Mouse (Mus musculus) liver, embryonic 16.5 days (tissue): Measurements from ENCODE around the gene Golgb1. TPM values are rescaled to one million over a fixed set of nuclear protein-coding genes. Genes with fewer than 3 reads are reported as not detected.
A peak's percentile ranks its signal among the peaks of the same experiment; 100 is the strongest.

Source experiments
- ATAC-seq: fragments of 200-750 bp; cut with Nextera tagmentation; 2 replicates; pipeline ENCODE4 v1.8.0; 2017; ENCODE audit warnings: low read depth, mild to moderate bottlenecking, moderate number of reproducible peaks, moderate library complexity
- H3K27ac ChIP-seq: fragments of 300-500 bp; sonication (generic); 2 replicates; pipeline ENCODE4 v1.5.1; 2014; ENCODE audit warnings: mild to moderate bottlenecking, low read length
- H3K27me3 ChIP-seq: fragments of 300-500 bp; sonication (generic); 2 replicates; pipeline ENCODE4 v1.6.1; 2014; ENCODE audit warnings: low read depth, low read length, mixed read lengths; ENCODE audit not compliant: control insufficient read depth, insufficient read depth
- H3K36me3 ChIP-seq: fragments of 300-500 bp; sonication (generic); 2 replicates; pipeline ENCODE4 v1.6.1; 2014; ENCODE audit warnings: mild to moderate bottlenecking; ENCODE audit not compliant: control insufficient read depth, insufficient read depth
- H3K4me1 ChIP-seq: fragments of 300-500 bp; sonication (generic); 2 replicates; pipeline ENCODE4 v1.6.1; 2014; ENCODE audit warnings: low read depth, low read length, mixed read lengths; ENCODE audit not compliant: control insufficient read depth
- H3K4me2 ChIP-seq: fragments of 300-500 bp; sonication (generic); 2 replicates; pipeline ENCODE4 v1.6.1; 2014; ENCODE audit warnings: low read depth, low read length, mixed read lengths
- H3K4me3 ChIP-seq: fragments of 300-500 bp; sonication (generic); 2 replicates; pipeline ENCODE4 v1.5.1; 2014; ENCODE audit warnings: low read depth, mild to moderate bottlenecking, low read length
- H3K9ac ChIP-seq: fragments of 300-500 bp; sonication (generic); 2 replicates; pipeline ENCODE4 v1.6.1; 2014; ENCODE audit warnings: low read depth, low read length
- H3K9me3 ChIP-seq: fragments of 300-500 bp; sonication (generic); replicated peaks from 2 replicates; pipeline ENCODE4 v1.6.1; 2016; ENCODE audit warnings: low read length; ENCODE audit not compliant: control insufficient read depth
- WGBS: fragments of 180-500 bp; shearing (Covaris S2); extraction: QIAGEN DNeasy Blood & Tissue Kit; methylation state at CpG from one replicate; pipeline ENCODE4 v1.1.7; 2014; ENCODE audit not compliant: insufficient replicate concordance; 5-methylcytosine and 5-hydroxymethylcytosine counted together
- polyA plus RNA-seq: library from polyadenylated mRNA; unstranded; fragments of >200 nt; fragmentation: Nextera tagmentation; extraction: Ambion mirVana; gene quantifications from 2 replicates; pipeline ENCODE4 v1.2.1, GENCODE M21; 2015

Golgb1 gene
- polyA plus RNA-seq, 1 experiment from 2014 or later, result 24.8 TPM

- Histone ChIP-seq H3K4me1 (peaks cover 25% of the 10 kb centered on the region), H3K4me3 (no peak overlapping the region), H3K36me3 (peaks cover 18% of the 10 kb centered on the region), H3K4me2 (no peak overlapping the region), H3K27me3 (no peaks in the 10 kb centered on the region), H3K27ac (no peak overlapping the region), H3K9ac (no peak overlapping the region), H3K9me3 (no peaks in the 10 kb centered on the region)
- peak; percentile 50 for ATAC-seq
- 69% methylated on average over 6 of the region's 6 CpGs for WGBS
Measured at GRCm38 (mm10) chr16:36896712-36897111, 21.8 kb downstream of the Golgb1 start.

GRCm38 (mm10) chr16:36903156-36903555 lies 28.2 kb downstream of the Golgb1 start:
- Histone ChIP-seq H3K4me2 (no peak overlapping the region), H3K4me3 (no peak overlapping the region), H3K9ac (no peak overlapping the region), H3K27me3 (no peaks in the 10 kb centered on the region), H3K4me1 (no peaks in the 10 kb centered on the region), H3K27ac (no peak overlapping the region), H3K36me3 (peaks cover 11% of the 10 kb centered on the region), H3K9me3 (no peaks in the 10 kb centered on the region)
- WGBS, result 84% methylated on average over 5 of the region's 5 CpGs
- ATAC-seq, result no peak

- 86% methylated on average over 10 of the region's 10 CpGs for WGBS
Measured at GRCm38 (mm10) chr16:36911909-36912308, 37.0 kb downstream of the Golgb1 start.

GRCm38 (mm10) chr16:36912311-36912710 lies 37.4 kb downstream of the Golgb1 start:
- 82% methylated on average over 13 of the region's 13 CpGs for WGBS
- no peaks in the 10 kb centered on the region for H3K4me1 ChIP-seq
- H3K9ac ChIP-seq, result no peak overlapping the region

More at GRCm38 (mm10) chr16:36911909-36912308, 37.0 kb downstream of the Golgb1 start:
- H3K36me3 ChIP-seq, result peaks cover 16% of the 10 kb centered on the region
- H3K4me1 ChIP-seq, result no peaks in the 10 kb centered on the region
- no peak overlapping the region for H3K4me2 ChIP-seq
- no peaks in the 10 kb centered on the region for H3K9me3 ChIP-seq
- H3K27me3 ChIP-seq, result no peaks in the 10 kb centered on the region
- no peak overlapping the region for H3K27ac ChIP-seq
- no peak for ATAC-seq
- no peak overlapping the region for H3K9ac ChIP-seq
- H3K4me3 ChIP-seq, result no peak overlapping the region

GRCm38 (mm10) chr16:36914195-36914594 lies 39.3 kb downstream of the Golgb1 start:
- WGBS, result 75% methylated on average over 5 of the region's 5 CpGs
- H3K36me3 ChIP-seq, result peaks cover 11% of the 10 kb centered on the region
- H3K27ac ChIP-seq, result no peak overlapping the region
- no peaks in the 10 kb centered on the region for H3K27me3 ChIP-seq
- no peak overlapping the region for H3K4me2 ChIP-seq
- no peak for ATAC-seq
- H3K4me1 ChIP-seq, result no peaks in the 10 kb centered on the region
- no peak overlapping the region for H3K4me3 ChIP-seq
- H3K9me3 ChIP-seq, result no peaks in the 10 kb centered on the region
- no peak overlapping the region for H3K9ac ChIP-seq

More at GRCm38 (mm10) chr16:36912311-36912710, 37.4 kb downstream of the Golgb1 start:
- Histone ChIP-seq H3K36me3 (peaks cover 16% of the 10 kb centered on the region), H3K27ac (no peak overlapping the region), H3K27me3 (no peaks in the 10 kb centered on the region), H3K4me2 (no peak overlapping the region), H3K4me3 (no peak overlapping the region), H3K9me3 (no peaks in the 10 kb centered on the region)
- ATAC-seq, result no peak

- ATAC-seq, result no peak
Measured at GRCm38 (mm10) chr16:36918505-36918904, 43.6 kb downstream of the Golgb1 start.

GRCm38 (mm10) chr16:36920410-36920809 lies 45.5 kb downstream of the Golgb1 start:
- Histone ChIP-seq H3K36me3 (no peaks in the 10 kb centered on the region; the same call in 1 of the 2 replicates), H3K4me2 (no peak overlapping the region), H3K9ac (no peak overlapping the region), H3K4me1 (no peaks in the 10 kb centered on the region), H3K27me3 (no peaks in the 10 kb centered on the region), H3K4me3 (no peak overlapping the region), H3K9me3 (no peaks in the 10 kb centered on the region), H3K27ac (no peak overlapping the region)
- WGBS, result 63% methylated on average over 3 of the region's 3 CpGs
- no peak for ATAC-seq

More at GRCm38 (mm10) chr16:36918505-36918904, 43.6 kb downstream of the Golgb1 start:
- no peaks in the 10 kb centered on the region; the same call in 1 of the 2 replicates for H3K36me3 ChIP-seq
- no peaks in the 10 kb centered on the region for H3K9me3 ChIP-seq
- no peaks in the 10 kb centered on the region for H3K27me3 ChIP-seq
- H3K4me1 ChIP-seq, result no peaks in the 10 kb centered on the region
- 94% methylated on average over 10 of the region's 10 CpGs for WGBS
- no peak overlapping the region for H3K9ac ChIP-seq
- H3K4me2 ChIP-seq, result no peak overlapping the region
- no peak overlapping the region for H3K27ac ChIP-seq
- H3K4me3 ChIP-seq, result no peak overlapping the region

- no peak overlapping the region for H3K27ac ChIP-seq
- ATAC-seq, result no peak
- no peak overlapping the region for H3K4me2 ChIP-seq
- no peaks in the 10 kb centered on the region; the same call in 1 of the 2 replicates for H3K36me3 ChIP-seq
- no peaks in the 10 kb centered on the region for H3K9me3 ChIP-seq
- H3K9ac ChIP-seq, result no peak overlapping the region
- H3K4me3 ChIP-seq, result no peak overlapping the region
- H3K4me1 ChIP-seq, result no peaks in the 10 kb centered on the region
- 78% methylated on average over 8 of the region's 8 CpGs for WGBS
- H3K27me3 ChIP-seq, result no peaks in the 10 kb centered on the region
Measured at GRCm38 (mm10) chr16:36921067-36921613, 46.2 kb downstream of the Golgb1 start.

- H3K36me3 ChIP-seq, result peaks cover 4% of the 10 kb centered on the region; the same call in 1 of the 2 replicates
- H3K4me3 ChIP-seq, result no peak overlapping the region
- ATAC-seq, result no peak
- no peak overlapping the region for H3K27ac ChIP-seq
- H3K27me3 ChIP-seq, result no peaks in the 10 kb centered on the region
- no peaks in the 10 kb centered on the region for H3K4me1 ChIP-seq
- H3K4me2 ChIP-seq, result no peak overlapping the region
- 69% methylated on average over 6 of the region's 6 CpGs for WGBS
- H3K9ac ChIP-seq, result no peak overlapping the region
- H3K9me3 ChIP-seq, result no peaks in the 10 kb centered on the region
Measured at GRCm38 (mm10) chr16:36921980-36922379, 47.0 kb downstream of the Golgb1 start.
